Mouse (Mus musculus) brain, embryonic 14.5 days (tissue): ENCODE results near the gene Btbd17.

ENCODE experiments used
- CTCF ChIP-seq: fragments of 200-500 bp; IDR thresholded peaks from 2 replicates; pipeline ENCODE4 v1.5.1; 2012; ENCODE audit warnings: inconsistent platforms, mild to moderate bottlenecking, moderate library complexity, borderline replicate concordance; ENCODE audit not compliant: insufficient read depth, insufficient read length; ENCODE audit errors: extremely low read depth
- POLR2A ChIP-seq: fragments of 200-500 bp; IDR thresholded peaks from 2 replicates; pipeline ENCODE4 v1.6.1; 2012; ENCODE audit warnings: mild to moderate bottlenecking, inconsistent platforms, borderline replicate concordance; ENCODE audit not compliant: poor library complexity, insufficient read depth, insufficient read length, severe bottlenecking; ENCODE audit errors: extremely low read depth

DNA sequence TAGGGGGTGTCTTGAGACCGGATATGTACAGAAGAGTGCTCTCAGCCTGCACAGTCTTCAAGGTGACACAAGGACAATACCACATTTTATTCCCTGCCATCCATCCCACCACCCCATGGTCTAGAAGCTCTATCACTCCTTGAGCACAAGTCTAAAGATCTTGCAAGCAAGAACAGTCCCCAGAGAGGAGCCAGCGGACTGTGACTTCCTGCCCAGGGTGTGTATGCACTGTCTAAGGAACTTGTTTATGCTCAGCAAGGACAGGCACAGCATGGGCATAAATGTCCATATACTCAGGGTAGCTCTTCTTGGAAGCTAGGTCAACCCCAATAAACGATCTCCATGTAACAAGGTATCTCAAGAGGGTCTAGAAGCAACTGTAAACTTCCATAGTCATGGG is 2.2 kb upstream of the Btbd17 start:
- no peak for TF ChIP-seq CTCF
- TF ChIP-seq POLR2A, result no peak
